Mouse (Mus musculus) forebrain, embryonic 10.5 days (tissue): ENCODE results near the gene Kif1c. TPM values are rescaled to one million over a fixed set of nuclear protein-coding genes. Genes with fewer than 3 reads are reported as not detected.

ENCODE experiments used
- DNase-seq: peaks from one replicate; pipeline ENCODE4 v3.0.0-alpha.2; 2017; ENCODE audit warnings: low spot score; ENCODE audit errors: extremely low spot score
- H3K27ac ChIP-seq: fragments of 300-500 bp; sonication (generic); 2 replicates; pipeline ENCODE4 v1.5.1; 2016; ENCODE audit warnings: mild to moderate bottlenecking
- H3K27me3 ChIP-seq: fragments of 300-500 bp; sonication (generic); 2 replicates; pipeline ENCODE4 v1.6.1; 2016; ENCODE audit warnings: mild to moderate bottlenecking; ENCODE audit not compliant: poor library complexity, severe bottlenecking
- H3K36me3 ChIP-seq: fragments of 300-500 bp; sonication (generic); replicated peaks from 2 replicates; pipeline ENCODE4 v1.6.1; 2016; ENCODE audit warnings: mild to moderate bottlenecking, moderate library complexity
- H3K4me1 ChIP-seq: fragments of 300-500 bp; sonication (generic); 2 replicates; pipeline ENCODE4 v1.6.1; 2016
- H3K4me3 ChIP-seq: fragments of 300-500 bp; sonication (generic); 2 replicates; pipeline ENCODE4 v1.5.1; 2016; ENCODE audit warnings: mild to moderate bottlenecking, moderate library complexity
- H3K9me3 ChIP-seq: fragments of 300-500 bp; sonication (generic); 2 replicates; pipeline ENCODE4 v1.6.1; 2016; ENCODE audit warnings: mild to moderate bottlenecking, moderate library complexity
- WGBS: fragments of 180-500 bp; shearing (Covaris S2); methylation state at CpG from one replicate; pipeline ENCODE4 v1.1.7; 2016; 5-methylcytosine and 5-hydroxymethylcytosine counted together
- polyA plus RNA-seq: library from polyadenylated mRNA; unstranded; fragments of >200 nt; fragmentation: Nextera tagmentation; extraction: Ambion mirVana; gene quantifications from 2 replicates; pipeline ENCODE4 v1.2.1, GENCODE M21; 2016

Gene Kif1c
- polyA plus RNA-seq, 1 experiment from 2014 or later, result 1.5 TPM

GRCm38 (mm10) chr11:70657573-70657972, 42.8 kb upstream of the Kif1c start:
- Histone ChIP-seq H3K36me3 (peaks cover 40% of the 10 kb centered on the region), H3K4me3 (peak overlapping the region; percentile 99), H3K27ac (peak overlapping the region; percentile 99), H3K4me1 (peaks cover 49% of the 10 kb centered on the region), H3K27me3 (no peaks in the 10 kb centered on the region), H3K9me3 (no peaks in the 10 kb centered on the region)
- whole genome bisulfite sequencing, result 54% methylated on average over 6 of the region's 6 CpGs
- no peak for DNase-seq

GRCm38 (mm10) chr11:70657991-70658390, 42.4 kb upstream of the Kif1c start:
- WGBS, result 54% methylated on average over 9 of the region's 9 CpGs
- Histone ChIP-seq H3K27ac (peak overlapping the region; percentile 99), H3K4me1 (peaks cover 46% of the 10 kb centered on the region), H3K36me3 (peaks cover 40% of the 10 kb centered on the region), H3K9me3 (no peaks in the 10 kb centered on the region), H3K4me3 (peak overlapping the region; percentile 99), H3K27me3 (no peaks in the 10 kb centered on the region)
- no peak for DNase-seq

- no peaks in the 10 kb centered on the region for H3K27me3 ChIP-seq
- H3K4me1 ChIP-seq, result peaks cover 44% of the 10 kb centered on the region
- 91% methylated on average over 5 of the region's 5 CpGs for WGBS
- no peaks in the 10 kb centered on the region for H3K9me3 ChIP-seq
- H3K27ac ChIP-seq, result no peak overlapping the region
- 0 out of 2 replicates have a peak overlapping the region, but pooled peaks have one; percentile 99 for H3K4me3 ChIP-seq
- no peak for DNase-seq
- peaks cover 43% of the 10 kb centered on the region for H3K36me3 ChIP-seq
These were observed 41.8 kb upstream of the Kif1c start for GRCm38 (mm10) chr11:70658521-70658920.

- Histone ChIP-seq H3K4me3 (no peak overlapping the region), H3K36me3 (peaks cover 47% of the 10 kb centered on the region), H3K9me3 (no peaks in the 10 kb centered on the region), H3K27me3 (no peaks in the 10 kb centered on the region), H3K4me1 (peaks cover 44% of the 10 kb centered on the region), H3K27ac (no peak overlapping the region)
- WGBS, result 87% methylated on average over 8 of the region's 8 CpGs
- DNase-seq, result no peak
These were observed 41.4 kb upstream of the Kif1c start for GRCm38 (mm10) chr11:70658942-70659341.

- Histone ChIP-seq H3K27ac (no peak overlapping the region), H3K9me3 (no peaks in the 10 kb centered on the region), H3K36me3 (peaks cover 63% of the 10 kb centered on the region), H3K4me3 (no peak overlapping the region), H3K4me1 (peaks cover 37% of the 10 kb centered on the region), H3K27me3 (no peaks in the 10 kb centered on the region)
- 93% methylated on average over 8 of the region's 8 CpGs for WGBS
- no peak for DNase-seq
These were observed 39.8 kb upstream of the Kif1c start for GRCm38 (mm10) chr11:70660571-70660970.

- no peak overlapping the region for H3K4me3 ChIP-seq
- DNase-seq, result no peak
- H3K27ac ChIP-seq, result no peak overlapping the region
- H3K9me3 ChIP-seq, result no peaks in the 10 kb centered on the region
- H3K27me3 ChIP-seq, result no peaks in the 10 kb centered on the region
- peaks cover 27% of the 10 kb centered on the region for H3K4me1 ChIP-seq
- peaks cover 82% of the 10 kb centered on the region for H3K36me3 ChIP-seq
- WGBS, result 89% methylated on average over 8 of the region's 8 CpGs
These were observed 37.2 kb upstream of the Kif1c start for GRCm38 (mm10) chr11:70663101-70663500.

GRCm38 (mm10) chr11:70663957-70664356, 36.4 kb upstream of the Kif1c start:
- Histone ChIP-seq H3K27me3 (no peaks in the 10 kb centered on the region), H3K4me3 (no peak overlapping the region), H3K36me3 (peaks cover 82% of the 10 kb centered on the region), H3K27ac (no peak overlapping the region), H3K9me3 (no peaks in the 10 kb centered on the region), H3K4me1 (peaks cover 22% of the 10 kb centered on the region)
- no peak for DNase-seq
- 91% methylated on average over 6 of the region's 6 CpGs for whole genome bisulfite sequencing

GRCm38 (mm10) chr11:70664741-70665140, 35.6 kb upstream of the Kif1c start:
- Histone ChIP-seq H3K4me1 (peaks cover 25% of the 10 kb centered on the region), H3K36me3 (peaks cover 76% of the 10 kb centered on the region), H3K4me3 (no peak overlapping the region), H3K27ac (no peak overlapping the region), H3K27me3 (no peaks in the 10 kb centered on the region), H3K9me3 (no peaks in the 10 kb centered on the region)
- WGBS, result 94% methylated on average over 9 of the region's 9 CpGs
- DNase-seq, result no peak

- Histone ChIP-seq H3K4me1 (peaks cover 44% of the 10 kb centered on the region), H3K9me3 (no peaks in the 10 kb centered on the region), H3K27me3 (no peaks in the 10 kb centered on the region), H3K36me3 (peaks cover 66% of the 10 kb centered on the region), H3K4me3 (no peak overlapping the region), H3K27ac (no peak overlapping the region)
- no peak for DNase-seq
- 96% methylated on average over 8 of the region's 8 CpGs for WGBS
These were observed 33.7 kb upstream of the Kif1c start for GRCm38 (mm10) chr11:70666687-70667086.

- no peak for DNase-seq
- H3K9me3 ChIP-seq, result no peaks in the 10 kb centered on the region
- H3K4me1 ChIP-seq, result peaks cover 47% of the 10 kb centered on the region
- peak overlapping the region; percentile 96 for H3K27ac ChIP-seq
- H3K27me3 ChIP-seq, result no peaks in the 10 kb centered on the region
- H3K36me3 ChIP-seq, result peaks cover 66% of the 10 kb centered on the region
- H3K4me3 ChIP-seq, result peak overlapping the region; percentile 72
- 75% methylated on average over 14 of the region's 14 CpGs for WGBS
These were observed 32.8 kb upstream of the Kif1c start for GRCm38 (mm10) chr11:70667271-70668150.

GRCm38 (mm10) chr11:70668335-70668770, 32.0 kb upstream of the Kif1c start:
- H3K4me3 ChIP-seq, result peak overlapping the region; percentile 72
- WGBS, result 2% methylated on average over 15 of the region's 15 CpGs
- peak overlapping the region; percentile 96 for H3K27ac ChIP-seq
- peaks cover 61% of the 10 kb centered on the region for H3K36me3 ChIP-seq
- H3K4me1 ChIP-seq, result peaks cover 45% of the 10 kb centered on the region
- no peaks in the 10 kb centered on the region for H3K27me3 ChIP-seq
- H3K9me3 ChIP-seq, result no peaks in the 10 kb centered on the region
- no peak for DNase-seq

- Histone ChIP-seq H3K9me3 (no peaks in the 10 kb centered on the region), H3K27ac (peak within 1 kb of the TSS; percentile 96), H3K4me1 (peaks cover 47% of the 10 kb centered on the region), H3K36me3 (peaks cover 60% of the 10 kb centered on the region), H3K4me3 (peak within 1 kb of the TSS; percentile 72), H3K27me3 (no peaks in the 10 kb centered on the region)
- WGBS, result under 1% methylated on average over 44 of the region's 44 CpGs
- DNase-seq, result peak; percentile 96
These were observed 31.4 kb upstream of the Kif1c start, which contains the start of gene Spag7 for GRCm38 (mm10) chr11:70668771-70669505. Spag7 (minus strand) TSS chr11:70669416.
